17 mouse cellular contexts compared by ENCODE assay signal in genomic region chr4:135404048-135404447, GRCm38 (mm10). TPM values are rescaled to one million over a fixed set of nuclear protein-coding genes. Genes with fewer than 3 reads are reported as not detected.
"Had no signal": no experiment of that assay in that cellular context is flagged by ENCODE, and none has a peak within 500 bp of the region (broad histone marks: within the 10 kb centered on the region; RNA-seq: fewer than 3 reads in every experiment).

No protein-coding gene starts in this region.

- H3K36me3 ChIP-seq: intestine, embryonic 15.5 days; limb, embryonic 15.5 days; midbrain, embryonic 10.5 days; neural tube, embryonic 12.5 days had no signal

- DNase-seq: kidney, adult 18-20 months; kidney, postnatal 14 days; layer of hippocampus, adult 9-11 months; layer of hippocampus, postnatal 36 days; lung, embryonic 14.5 days; lung, postnatal 10 days; lung, postnatal 4 days; midbrain, embryonic 14.5 days; thymus, adult 2 months; thymus, postnatal 25 days had no signal

- H3K4me1 ChIP-seq: intestine, embryonic 15.5 days; limb, embryonic 15.5 days; neural tube, embryonic 12.5 days had no signal

- H3K27ac ChIP-seq: intestine, embryonic 15.5 days; limb, embryonic 15.5 days; midbrain, embryonic 10.5 days; neural tube, embryonic 12.5 days had no signal

- ATAC-seq: intestine, embryonic 15.5 days had no signal

- H3K9ac ChIP-seq: intestine, embryonic 15.5 days; limb, embryonic 15.5 days; lung, embryonic 14.5 days; neural tube, embryonic 12.5 days had no signal

- H3K4me3 ChIP-seq: intestine, embryonic 15.5 days; limb, embryonic 15.5 days; midbrain, embryonic 10.5 days; myocyte; neural tube, embryonic 12.5 days had no signal

- H3K27me3 ChIP-seq: intestine, embryonic 15.5 days had no signal

- H3K9me3 ChIP-seq: intestine, embryonic 15.5 days; limb, embryonic 15.5 days; midbrain, embryonic 10.5 days; neural tube, embryonic 12.5 days had no signal

- H3K4me2 ChIP-seq: intestine, embryonic 15.5 days; limb, embryonic 15.5 days; lung, embryonic 14.5 days; neural tube, embryonic 12.5 days had no signal

RNA-seq across cellular contexts. Expression of gene Ncmap, which starts 6.0 kb away (rescaled TPM):
- total RNA-seq: megakaryocyte, adult 5-6 weeks; neutrophil, adult 5-6 weeks had no signal
